ENCODE assay signal across 17 mouse cellular contexts in the genomic region with DNA sequence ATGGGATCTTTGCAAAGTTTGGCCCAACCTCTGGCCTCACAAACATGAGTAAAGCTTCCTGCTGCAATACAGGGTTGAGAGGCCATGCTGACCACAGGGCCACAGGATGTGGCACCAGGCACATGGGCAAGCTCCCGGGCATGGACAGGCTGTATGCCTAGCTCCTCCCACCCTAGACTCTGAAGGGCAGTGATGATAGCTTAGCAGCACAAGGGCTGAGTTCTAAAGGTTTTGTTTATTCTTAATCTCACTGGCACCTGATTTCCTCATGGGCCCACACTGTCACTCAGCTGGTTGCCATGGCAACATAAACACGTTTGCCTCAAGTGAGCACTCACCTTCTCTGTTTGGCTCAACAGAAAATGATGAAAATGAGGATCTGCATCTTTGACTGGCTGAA. TPM values are rescaled to one million over a fixed set of nuclear protein-coding genes. Genes with fewer than 3 reads are reported as not detected.
DNase-seq lines count a peak whose midpoint lies in the region; ATAC-seq lines count a peak whose summit lies in the region.
"Had no signal": no experiment of that assay in that cellular context is flagged by ENCODE, and none has a peak within 500 bp of the region (broad histone marks: within the 10 kb centered on the region; RNA-seq: fewer than 3 reads in every experiment).

No protein-coding gene starts in this region.

- H3K9ac ChIP-seq in intestine, embryonic 15.5 days = no peak overlapping the region
- H3K9ac ChIP-seq: lung, embryonic 14.5 days had no signal

- WGBS in intestine, embryonic 15.5 days = 59% methylated on average over 2 of the region's 2 CpGs

- ATAC-seq in intestine, embryonic 15.5 days = peak; percentile 59

- no peaks in the 10 kb centered on the region for H3K27me3 ChIP-seq in intestine, embryonic 15.5 days (replicated peaks)

- no peak overlapping the region for H3K4me2 ChIP-seq in intestine, embryonic 15.5 days (replicated peaks)
- H3K4me2 ChIP-seq: lung, embryonic 14.5 days had no signal

- no peak overlapping the region for H3K27ac ChIP-seq in intestine, embryonic 15.5 days

- H3K9me3 ChIP-seq in intestine, embryonic 15.5 days = no peaks in the 10 kb centered on the region

- peak; percentile 22 for DNase-seq in embryo, embryonic 10 days (ENCODE audit: low spot score)
- no peak for DNase-seq in embryo, embryonic 10.5 days (ENCODE audit: low spot score)
- DNase-seq in B cell, adult 2 months = peak; percentile 22 to 28
- peak; percentile 43 for DNase-seq in naive thymus-derived CD4-positive, alpha-beta T cell, adult 2 months (ENCODE audit: low read depth)
- DNase-seq in frontal cortex, postnatal 36 days (ENCODE audit: low spot score in 2 of 2) = no peak
- DNase-seq in left cerebral cortex, adult 11 months (ENCODE audit: low spot score) = no peak
- no peak for DNase-seq in adrenal gland, adult 8-10 months
- DNase-seq: cerebellum, postnatal 14 days; gastrocnemius, postnatal 10 days; kidney, adult 8-10 months; lung, embryonic 14.5 days; right cerebral cortex, adult 18-20 months had no signal

- H3K4me3 ChIP-seq in intestine, embryonic 15.5 days (replicated peaks) = no peak overlapping the region
- H3K4me3 ChIP-seq: myocyte had no signal

- H3K4me1 ChIP-seq in intestine, embryonic 15.5 days (replicated peaks) = no peaks in the 10 kb centered on the region

- H3K36me3 ChIP-seq in intestine, embryonic 15.5 days = peaks cover 62% of the 10 kb centered on the region

RNA-seq across cellular contexts. Expression of gene Rogdi, which starts 16.5 kb away (rescaled TPM):
- 46.2 and 51.7 TPM in 2 replicates for polyA plus RNA-seq in intestine, embryonic 15.5 days (2015; fragmentation: Nextera tagmentation; extraction: Ambion mirVana)
- total RNA-seq in adrenal gland, adult 8-10 months (2022) = 10 to 100 TPM; 24.3 to 50.0 (median 36.7) TPM

RNA-seq across cellular contexts. Expression of gene Glyr1, which starts 19.8 kb away (rescaled TPM):
- 129 and 136 TPM in 2 replicates for polyA plus RNA-seq in intestine, embryonic 15.5 days (2015; fragmentation: Nextera tagmentation; extraction: Ambion mirVana)
- total RNA-seq in adrenal gland, adult 8-10 months (2022) = 100 to 1,000 TPM in 3 of 4 experiments, 10 to 100 TPM in 1; 96.3 to 120 (median 114) TPM

RNA-seq across cellular contexts. Expression of gene Ubn1, which starts 20.0 kb away (rescaled TPM):
- polyA plus RNA-seq in intestine, embryonic 15.5 days (2015; fragmentation: Nextera tagmentation; extraction: Ambion mirVana) = 15.4 and 17.0 TPM in 2 replicates
- 10 to 100 TPM; 34.1 to 41.6 (median 38.6) TPM for total RNA-seq in adrenal gland, adult 8-10 months (2022)

RNA-seq across cellular contexts. Expression of gene Smim22, which starts 22.8 kb away (rescaled TPM):
- polyA plus RNA-seq in intestine, embryonic 15.5 days (2015; fragmentation: Nextera tagmentation; extraction: Ambion mirVana) = 99.2 and 112 TPM in 2 replicates
- not detected for total RNA-seq in adrenal gland, adult 8-10 months (2022)
- total RNA-seq: gastrocnemius, postnatal 10 days; layer of hippocampus, postnatal 14 days had no signal
- polyA plus RNA-seq: C2C12 had no signal

RNA-seq across cellular contexts. Expression of gene Sept12, which starts 32.2 kb away (rescaled TPM):
- not detected in 2 replicates for polyA plus RNA-seq in intestine, embryonic 15.5 days (2015; fragmentation: Nextera tagmentation; extraction: Ambion mirVana)
- not detected for total RNA-seq in adrenal gland, adult 8-10 months (2022)
- total RNA-seq: gastrocnemius, postnatal 10 days; layer of hippocampus, postnatal 14 days had no signal
- polyA plus RNA-seq: C2C12; heart, postnatal 0 days had no signal

Comparison
In these comparisons a context has a peak if more than half of its experiments do, and no peak if none do; other contexts are left out.
1. DNase-seq: peak in embryo, embryonic 10 days (single experiment), B cell, adult 2 months (2 of 2) and naive thymus-derived CD4-positive, alpha-beta T cell, adult 2 months (single experiment); none in embryo, embryonic 10.5 days (single experiment), frontal cortex, postnatal 36 days (0 of 2), left cerebral cortex, adult 11 months (single experiment) and adrenal gland, adult 8-10 months (single experiment).